Mouse (Mus musculus): ENCODE measurements around the gene Scyl1. TPM values are rescaled to one million over a fixed set of nuclear protein-coding genes. Genes with fewer than 3 reads are reported as not detected.

Gene Scyl1
- polyA plus RNA-seq, 1 experiment from 2014 or later = 69.2 TPM

DNA sequence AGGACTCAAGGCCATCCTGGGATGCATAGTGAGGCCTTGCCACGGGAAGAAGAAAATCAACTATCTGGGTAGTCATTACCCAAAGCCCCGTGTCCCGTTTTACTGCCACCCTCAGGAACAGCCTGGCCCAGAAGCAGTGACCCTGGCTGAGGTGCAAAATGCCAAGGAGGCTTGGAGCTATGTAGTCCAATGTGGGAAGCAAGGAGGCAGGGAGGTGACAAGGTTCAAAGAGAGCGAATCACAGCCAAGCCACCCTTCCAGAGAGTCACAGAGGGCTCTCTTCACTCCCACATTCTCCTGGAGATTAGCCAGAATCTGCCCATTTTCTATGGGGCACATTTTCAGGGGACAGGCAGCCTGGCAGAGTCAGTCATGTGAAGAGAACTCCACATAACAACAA lies 3.9 kb downstream of the Scyl1 start:
- WGBS = 82% methylated on average over 4 of the region's 4 CpGs
- DNase-seq (ENCODE audit: low spot score) (no peak), ATAC-seq (replicated peaks; ENCODE audit: low FRiP score, low TSS enrichment, low read depth) (no peak)
- no peaks in the 10 kb centered on the region for H3K27me3 ChIP-seq (replicated peaks; ENCODE audit: control insufficient read depth, insufficient read depth, low read length)
- H3K9me3 ChIP-seq (ENCODE audit: control insufficient read depth, low read length) = no peaks in the 10 kb centered on the region
- no peak overlapping the region for H3K4me2 ChIP-seq (ENCODE audit: low read length)
- H3K9ac ChIP-seq (ENCODE audit: low read length) = no peak overlapping the region
- H3K4me1 ChIP-seq (replicated peaks; ENCODE audit: control insufficient read depth, insufficient read depth, low read length) = peaks cover 9% of the 10 kb centered on the region
- no peak overlapping the region for H3K4me3 ChIP-seq (ENCODE audit: low read depth, low read length)
- H3K36me3 ChIP-seq (ENCODE audit: control insufficient read depth, insufficient read depth, low read length) = peaks cover 73% of the 10 kb centered on the region
- H3K27ac ChIP-seq (ENCODE audit: low read depth) = no peak overlapping the region

DNA sequence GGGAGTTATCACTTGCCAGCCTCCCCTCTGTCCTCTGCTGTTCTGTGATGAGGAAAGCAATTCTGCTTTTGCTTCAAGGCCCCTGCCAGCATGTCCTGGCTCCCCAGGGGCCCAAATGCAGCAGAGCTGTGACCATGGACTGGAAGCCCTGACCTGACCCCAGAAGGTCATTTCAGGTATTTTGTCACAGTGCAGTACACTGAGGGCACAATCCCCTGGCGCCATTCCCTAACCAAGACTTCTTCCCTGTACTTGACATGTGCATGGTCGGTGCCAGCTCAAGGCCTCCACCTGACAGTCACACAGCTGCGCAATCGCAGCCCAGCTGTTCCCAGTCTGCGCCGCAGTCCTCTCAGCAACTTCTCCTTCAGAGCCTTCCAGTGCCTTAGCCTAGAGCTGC lies 8.1 kb downstream of the Scyl1 start:
- Histone ChIP-seq H3K4me1 (replicated peaks; ENCODE audit: control insufficient read depth, insufficient read depth, low read length) (no peaks in the 10 kb centered on the region), H3K9me3 (ENCODE audit: control insufficient read depth, low read length) (no peaks in the 10 kb centered on the region), H3K4me2 (ENCODE audit: low read length) (no peak overlapping the region), H3K27me3 (replicated peaks; ENCODE audit: control insufficient read depth, insufficient read depth, low read length) (peaks cover 1% of the 10 kb centered on the region; the same call in 1 of the 2 replicates), H3K9ac (ENCODE audit: low read length) (no peak overlapping the region), H3K36me3 (ENCODE audit: control insufficient read depth, insufficient read depth, low read length) (peaks cover 99% of the 10 kb centered on the region), H3K27ac (ENCODE audit: low read depth) (no peak overlapping the region), H3K4me3 (ENCODE audit: low read depth, low read length) (no peak overlapping the region)
- WGBS = 97% methylated on average over 6 of the region's 6 CpGs
- ATAC-seq (replicated peaks; ENCODE audit: low FRiP score, low TSS enrichment, low read depth) (no peak), DNase-seq (ENCODE audit: low spot score) (no peak)

DNA sequence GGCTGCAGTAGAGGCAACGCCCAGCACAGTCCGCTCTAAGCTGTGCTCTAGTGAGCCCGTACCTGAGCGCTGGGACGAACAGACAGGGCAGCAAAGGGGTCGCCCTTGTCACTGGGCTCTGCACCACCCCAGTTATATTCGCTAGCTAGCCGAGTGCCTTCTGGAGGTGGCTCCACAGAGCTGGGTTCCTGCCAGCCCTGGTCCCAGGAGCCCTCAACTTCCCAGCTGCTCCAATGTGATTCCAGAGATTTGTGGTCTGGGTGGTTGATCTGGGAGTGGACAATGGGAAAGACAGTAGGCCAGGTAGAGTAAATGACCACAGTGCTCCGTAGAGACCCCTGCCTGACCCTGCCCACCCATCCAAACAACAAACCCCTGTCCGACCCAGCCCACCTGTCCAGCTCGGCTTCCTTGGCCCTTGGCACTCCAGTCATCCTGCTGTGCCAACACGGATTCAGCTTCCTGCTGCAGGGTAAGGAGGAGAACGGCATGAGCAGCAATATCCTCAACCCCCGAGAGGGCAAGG lies 12.3 kb downstream of the Scyl1 start:
- H3K4me3 ChIP-seq (ENCODE audit: low read depth, low read length) = no peak overlapping the region
- H3K4me2 ChIP-seq (ENCODE audit: low read length) = no peak overlapping the region
- DNase-seq (ENCODE audit: low spot score) = no peak
- ATAC-seq (replicated peaks; ENCODE audit: low FRiP score, low TSS enrichment, low read depth) = no peak
- WGBS = 89% methylated on average over 14 of the region's 14 CpGs
- no peak overlapping the region for H3K9ac ChIP-seq (ENCODE audit: low read length)
- H3K27me3 ChIP-seq (replicated peaks; ENCODE audit: control insufficient read depth, insufficient read depth, low read length) = peaks cover 25% of the 10 kb centered on the region
- H3K36me3 ChIP-seq (ENCODE audit: control insufficient read depth, insufficient read depth, low read length) = peaks cover 70% of the 10 kb centered on the region
- H3K9me3 ChIP-seq (ENCODE audit: control insufficient read depth, low read length) = no peaks in the 10 kb centered on the region
- no peak overlapping the region for H3K27ac ChIP-seq (ENCODE audit: low read depth)
- H3K4me1 ChIP-seq (replicated peaks; ENCODE audit: control insufficient read depth, insufficient read depth, low read length) = peaks cover 7% of the 10 kb centered on the region; the same call in 1 of the 2 replicates

DNA sequence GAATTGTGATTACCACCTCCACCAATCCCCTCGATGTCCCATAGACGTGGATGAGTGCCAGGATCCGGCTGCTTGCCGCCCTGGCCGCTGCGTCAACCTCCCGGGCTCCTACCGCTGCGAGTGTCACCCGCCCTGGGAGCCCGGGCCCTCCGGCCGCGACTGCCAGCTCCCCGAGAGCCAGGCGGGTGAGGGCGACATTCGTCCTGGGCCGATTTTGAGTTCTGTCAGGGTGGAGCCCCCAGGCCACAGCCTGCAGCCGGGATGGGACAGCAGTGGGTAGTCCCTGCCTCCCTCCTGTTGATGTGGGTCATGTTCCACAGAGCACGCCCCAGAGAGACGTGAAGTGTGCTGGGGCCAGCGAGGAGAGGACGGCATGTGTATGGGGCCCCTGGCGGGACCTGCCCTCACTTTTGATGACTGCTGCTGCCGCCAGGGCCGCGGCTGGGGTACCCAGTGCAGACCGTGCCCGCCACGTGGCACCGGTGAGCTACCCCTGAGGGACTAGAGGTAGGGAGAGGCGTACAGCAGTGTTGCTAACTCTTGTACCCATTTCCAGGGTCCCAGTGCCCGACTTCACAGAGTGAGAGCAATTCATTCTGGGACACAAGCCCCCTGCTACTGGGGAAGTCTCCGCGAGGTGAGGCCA lies 14.1 kb downstream of the Scyl1 start:
- Histone ChIP-seq H3K4me3 (ENCODE audit: low read depth, low read length) (no peak overlapping the region; the same call in 1 of the 2 replicates), H3K27me3 (replicated peaks; ENCODE audit: control insufficient read depth, insufficient read depth, low read length) (peaks cover 28% of the 10 kb centered on the region), H3K27ac (ENCODE audit: low read depth) (no peak overlapping the region), H3K4me2 (ENCODE audit: low read length) (peak overlapping the region; percentile 28), H3K4me1 (replicated peaks; ENCODE audit: control insufficient read depth, insufficient read depth, low read length) (peaks cover 7% of the 10 kb centered on the region; the same call in 1 of the 2 replicates), H3K36me3 (ENCODE audit: control insufficient read depth, insufficient read depth, low read length) (peaks cover 64% of the 10 kb centered on the region), H3K9me3 (ENCODE audit: control insufficient read depth, low read length) (no peaks in the 10 kb centered on the region), H3K9ac (ENCODE audit: low read length) (0 out of 2 replicates have a peak overlapping the region, but pooled peaks have one; percentile 16)
- DNase-seq (ENCODE audit: low spot score) = peak; percentile 59
- WGBS = 28% methylated on average over 36 of the region's 36 CpGs
- ATAC-seq (replicated peaks; ENCODE audit: low FRiP score, low TSS enrichment, low read depth) = no peak; the same call in 1 of the 2 replicates

DNA sequence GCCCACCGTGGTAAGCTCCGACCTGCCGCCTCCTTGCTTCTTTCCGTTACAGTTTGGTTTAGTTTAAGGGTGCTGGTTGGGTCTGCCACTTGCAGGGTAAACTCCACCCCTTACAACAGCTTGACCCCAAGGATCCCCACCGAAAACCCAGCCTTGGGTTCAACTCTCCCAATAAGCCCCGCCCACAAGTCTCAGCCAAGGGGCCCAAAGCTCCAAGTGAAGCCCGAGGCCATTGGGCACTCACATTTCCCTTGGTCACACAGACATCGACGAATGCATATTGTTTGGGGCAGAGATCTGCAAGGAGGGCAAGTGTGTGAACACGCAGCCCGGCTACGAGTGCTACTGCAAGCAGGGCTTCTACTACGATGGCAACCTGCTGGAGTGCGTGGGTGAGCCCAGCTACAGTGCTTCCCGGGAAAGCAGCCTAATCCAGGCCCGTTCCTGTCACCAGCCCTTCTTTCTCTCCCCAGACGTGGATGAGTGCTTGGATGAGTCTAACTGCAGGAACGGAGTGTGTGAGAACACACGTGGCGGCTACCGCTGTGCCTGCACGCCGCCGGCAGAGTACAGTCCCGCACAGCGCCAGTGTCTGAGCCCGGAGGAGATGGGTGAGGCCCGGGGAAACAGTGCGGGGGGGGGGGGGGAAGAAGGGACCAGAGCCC lies 14.8 kb downstream of the Scyl1 start:
- Histone ChIP-seq H3K27ac (ENCODE audit: low read depth) (no peak overlapping the region), H3K27me3 (replicated peaks; ENCODE audit: control insufficient read depth, insufficient read depth, low read length) (peaks cover 29% of the 10 kb centered on the region), H3K4me2 (ENCODE audit: low read length) (peak overlapping the region; percentile 28), H3K4me1 (replicated peaks; ENCODE audit: control insufficient read depth, insufficient read depth, low read length) (peaks cover 10% of the 10 kb centered on the region), H3K36me3 (ENCODE audit: control insufficient read depth, insufficient read depth, low read length) (peaks cover 57% of the 10 kb centered on the region), H3K4me3 (ENCODE audit: low read depth, low read length) (no peak overlapping the region; the same call in 1 of the 2 replicates), H3K9ac (ENCODE audit: low read length) (0 out of 2 replicates have a peak overlapping the region, but pooled peaks have one; percentile 13), H3K9me3 (ENCODE audit: control insufficient read depth, low read length) (no peaks in the 10 kb centered on the region)
- peak; percentile 59; the same call in 1 of the 2 replicates for ATAC-seq (replicated peaks; ENCODE audit: low FRiP score, low TSS enrichment, low read depth)
- 20% methylated on average over 28 of the region's 29 CpGs for WGBS
- DNase-seq (ENCODE audit: low spot score) = peak; percentile 69

DNA sequence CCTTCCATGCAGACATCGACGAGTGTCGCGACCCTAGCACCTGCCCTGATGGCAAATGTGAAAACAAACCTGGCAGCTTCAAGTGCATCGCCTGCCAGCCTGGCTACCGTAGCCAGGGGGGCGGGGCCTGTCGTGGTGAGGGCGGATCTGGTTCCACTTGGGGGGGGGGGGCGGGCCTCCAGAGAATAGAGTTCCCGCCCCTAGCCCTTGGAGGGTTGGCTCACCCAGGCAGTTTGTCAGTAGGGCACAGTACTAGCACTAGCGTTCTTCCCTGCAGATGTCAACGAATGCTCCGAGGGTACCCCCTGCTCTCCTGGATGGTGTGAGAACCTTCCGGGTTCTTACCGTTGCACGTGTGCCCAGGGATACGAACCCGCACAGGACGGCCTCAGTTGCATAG lies 19.5 kb downstream of the Scyl1 start:
- Histone ChIP-seq H3K36me3 (ENCODE audit: control insufficient read depth, insufficient read depth, low read length) (peaks cover 15% of the 10 kb centered on the region), H3K4me2 (ENCODE audit: low read length) (no peak overlapping the region), H3K9ac (ENCODE audit: low read length) (no peak overlapping the region), H3K27ac (ENCODE audit: low read depth) (no peak overlapping the region), H3K9me3 (ENCODE audit: control insufficient read depth, low read length) (no peaks in the 10 kb centered on the region), H3K4me1 (replicated peaks; ENCODE audit: control insufficient read depth, insufficient read depth, low read length) (peaks cover 3% of the 10 kb centered on the region; the same call in 1 of the 2 replicates), H3K4me3 (ENCODE audit: low read depth, low read length) (no peak overlapping the region), H3K27me3 (replicated peaks; ENCODE audit: control insufficient read depth, insufficient read depth, low read length) (peaks cover 36% of the 10 kb centered on the region)
- 16% methylated on average over 20 of the region's 20 CpGs for WGBS
- no peak for DNase-seq (ENCODE audit: low spot score)
- no peak for ATAC-seq (replicated peaks; ENCODE audit: low FRiP score, low TSS enrichment, low read depth)

DNA sequence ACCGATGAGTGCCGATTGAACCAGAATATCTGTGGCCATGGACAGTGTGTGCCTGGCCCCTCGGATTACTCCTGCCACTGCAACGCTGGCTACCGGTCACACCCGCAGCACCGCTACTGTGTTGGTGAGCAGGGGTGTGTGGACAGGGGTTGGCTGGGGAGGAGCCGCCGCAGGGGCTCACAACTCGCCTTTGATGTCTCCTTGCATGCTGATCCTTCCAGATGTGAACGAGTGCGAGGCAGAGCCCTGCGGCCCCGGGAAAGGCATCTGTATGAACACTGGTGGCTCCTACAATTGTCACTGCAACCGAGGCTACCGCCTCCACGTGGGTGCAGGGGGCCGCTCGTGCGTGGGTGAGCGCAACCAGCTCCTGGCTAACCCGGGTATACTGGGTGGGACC lies 20.3 kb downstream of the Scyl1 start:
- Histone ChIP-seq H3K36me3 (ENCODE audit: control insufficient read depth, insufficient read depth, low read length) (peaks cover 15% of the 10 kb centered on the region), H3K27ac (ENCODE audit: low read depth) (no peak overlapping the region), H3K27me3 (replicated peaks; ENCODE audit: control insufficient read depth, insufficient read depth, low read length) (peaks cover 31% of the 10 kb centered on the region), H3K4me3 (ENCODE audit: low read depth, low read length) (no peak overlapping the region), H3K4me1 (replicated peaks; ENCODE audit: control insufficient read depth, insufficient read depth, low read length) (peaks cover 8% of the 10 kb centered on the region), H3K9ac (ENCODE audit: low read length) (no peak overlapping the region), H3K9me3 (ENCODE audit: control insufficient read depth, low read length) (no peaks in the 10 kb centered on the region), H3K4me2 (ENCODE audit: low read length) (no peak overlapping the region)
- 22% methylated on average over 22 of the region's 22 CpGs for WGBS
- DNase-seq (ENCODE audit: low spot score) = no peak
- no peak for ATAC-seq (replicated peaks; ENCODE audit: low FRiP score, low TSS enrichment, low read depth)

DNA sequence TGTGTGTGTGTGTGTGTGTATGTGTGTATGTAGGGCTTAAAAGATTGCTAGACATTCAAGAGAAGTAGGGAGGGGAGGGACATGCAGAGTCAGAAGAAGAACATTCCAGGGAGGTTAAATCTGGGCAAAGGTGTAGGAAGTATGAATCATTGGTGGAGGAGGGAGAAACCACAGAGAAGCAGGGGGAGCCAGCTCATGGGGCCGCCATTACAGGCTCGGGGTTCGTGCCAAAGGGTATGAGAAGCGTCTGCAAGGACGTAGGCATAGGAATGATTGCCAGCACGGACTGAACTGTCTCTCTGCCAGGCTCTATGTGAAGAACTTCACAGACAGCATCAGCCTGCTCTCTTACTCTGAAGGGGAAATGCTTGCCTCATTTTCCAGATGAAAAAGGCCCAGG lies 21.7 kb downstream of the Scyl1 start:
- H3K36me3 ChIP-seq (ENCODE audit: control insufficient read depth, insufficient read depth, low read length) = peaks cover 15% of the 10 kb centered on the region
- H3K4me1 ChIP-seq (replicated peaks; ENCODE audit: control insufficient read depth, insufficient read depth, low read length) = peaks cover 13% of the 10 kb centered on the region
- no peak for DNase-seq (ENCODE audit: low spot score)
- H3K4me2 ChIP-seq (ENCODE audit: low read length) = no peak overlapping the region
- no peak overlapping the region for H3K9ac ChIP-seq (ENCODE audit: low read length)
- no peaks in the 10 kb centered on the region for H3K9me3 ChIP-seq (ENCODE audit: control insufficient read depth, low read length)
- H3K4me3 ChIP-seq (ENCODE audit: low read depth, low read length) = no peak overlapping the region
- no peak for ATAC-seq (replicated peaks; ENCODE audit: low FRiP score, low TSS enrichment, low read depth)
- 84% methylated on average over 6 of the region's 6 CpGs for WGBS
- peaks cover 24% of the 10 kb centered on the region for H3K27me3 ChIP-seq (replicated peaks; ENCODE audit: control insufficient read depth, insufficient read depth, low read length)
- H3K27ac ChIP-seq (ENCODE audit: low read depth) = no peak overlapping the region

Measured in intestine, embryonic 14.5 days (tissue).